Mouse (Mus musculus): ENCODE measurements at regions not wholly inside any gene's neighbourhood (a gene's known extent, or its start where the extent isn't known, plus 50 kb on each side); places are given as distances from the start of the nearest gene placed in this dataset.
"Not testable (repeated sequence)": the region's sequence is repeated elsewhere in the genome, so short reads cannot be mapped to it uniquely, and the experiment has no call there.

GRCm38 (mm10) chr4:81566526-81566925, 123.9 kb upstream of the Mpdz start:
- Histone ChIP-seq H3K36me3 (replicated peaks) (no peaks in the 10 kb centered on the region), H3K4me1 (peaks cover 14% of the 10 kb centered on the region)
- 78% methylated on average over 11 of the region's 11 CpGs for WGBS

GRCm38 (mm10) chr4:81565422-81566395, 123.1 kb upstream of the Mpdz start:
- Histone ChIP-seq H3K9me3 (no peaks in the 10 kb centered on the region), H3K27ac (replicated peaks) (no peak overlapping the region), H3K36me3 (replicated peaks) (no peaks in the 10 kb centered on the region), H3K27me3 (replicated peaks; ENCODE audit: low read depth, poor library complexity, severe bottlenecking) (peaks cover 5% of the 10 kb centered on the region), H3K4me1 (peaks cover 21% of the 10 kb centered on the region), H3K4me3 (no peak overlapping the region)
- 84% methylated on average over 21 of the region's 21 CpGs for WGBS
- DNase-seq (ENCODE audit: low spot score), result no peak

More at GRCm38 (mm10) chr4:81566526-81566925, 123.9 kb upstream of the Mpdz start:
- Histone ChIP-seq H3K27me3 (replicated peaks; ENCODE audit: low read depth, poor library complexity, severe bottlenecking) (peaks cover 5% of the 10 kb centered on the region), H3K27ac (replicated peaks) (no peak overlapping the region; the same call in 1 of the 2 replicates), H3K4me3 (no peak overlapping the region), H3K9me3 (no peaks in the 10 kb centered on the region)
- DNase-seq (ENCODE audit: low spot score), result no peak

GRCm38 (mm10) chr4:81564446-81564845, 121.8 kb upstream of the Mpdz start:
- Histone ChIP-seq H3K9me3 (no peaks in the 10 kb centered on the region), H3K4me3 (no peak overlapping the region), H3K36me3 (replicated peaks) (no peaks in the 10 kb centered on the region), H3K27me3 (replicated peaks; ENCODE audit: low read depth, poor library complexity, severe bottlenecking) (peaks cover 5% of the 10 kb centered on the region), H3K27ac (replicated peaks) (no peak overlapping the region), H3K4me1 (peaks cover 21% of the 10 kb centered on the region)
- 11% methylated on average over 6 of the region's 6 CpGs for WGBS
- DNase-seq (ENCODE audit: low spot score), result no peak

GRCm38 (mm10) chr4:81563574-81563973, 121.0 kb upstream of the Mpdz start:
- Histone ChIP-seq H3K36me3 (replicated peaks) (no peaks in the 10 kb centered on the region), H3K27me3 (replicated peaks; ENCODE audit: low read depth, poor library complexity, severe bottlenecking) (peaks cover 5% of the 10 kb centered on the region), H3K4me3 (no peak overlapping the region), H3K9me3 (no peaks in the 10 kb centered on the region), H3K27ac (replicated peaks) (no peak overlapping the region), H3K4me1 (peaks cover 21% of the 10 kb centered on the region)
- no peak for DNase-seq (ENCODE audit: low spot score)
- WGBS, result 55% methylated on average over 10 of the region's 10 CpGs

GRCm38 (mm10) chr4:81561453-81561852, 118.8 kb upstream of the Mpdz start:
- peaks cover 16% of the 10 kb centered on the region for H3K4me1 ChIP-seq
- H3K27me3 ChIP-seq (replicated peaks; ENCODE audit: low read depth, poor library complexity, severe bottlenecking), result peaks cover 5% of the 10 kb centered on the region
- no peaks in the 10 kb centered on the region for H3K36me3 ChIP-seq (replicated peaks)
- no peaks in the 10 kb centered on the region for H3K9me3 ChIP-seq
- no peak overlapping the region for H3K4me3 ChIP-seq
- peak; percentile 53 for DNase-seq (ENCODE audit: low spot score)
- H3K27ac ChIP-seq (replicated peaks), result 0 out of 2 replicates have a peak overlapping the region, but pooled peaks have one; percentile 8
- WGBS, result 31% methylated on average over 4 of the region's 4 CpGs

GRCm38 (mm10) chr4:81550816-81551215, 108.2 kb upstream of the Mpdz start:
- H3K27me3 ChIP-seq (replicated peaks; ENCODE audit: low read depth, poor library complexity, severe bottlenecking), result no peaks in the 10 kb centered on the region
- H3K4me3 ChIP-seq, result no peak overlapping the region
- H3K36me3 ChIP-seq (replicated peaks), result no peaks in the 10 kb centered on the region
- no peaks in the 10 kb centered on the region for H3K4me1 ChIP-seq
- 86% methylated on average over 4 of the region's 4 CpGs for WGBS
- no peak for DNase-seq (ENCODE audit: low spot score)
- H3K9me3 ChIP-seq, result no peaks in the 10 kb centered on the region; the same call in 1 of the 2 replicates
- H3K27ac ChIP-seq (replicated peaks), result no peak overlapping the region

GRCm38 (mm10) chr4:81550256-81550655, 107.6 kb upstream of the Mpdz start:
- Histone ChIP-seq H3K27me3 (replicated peaks; ENCODE audit: low read depth, poor library complexity, severe bottlenecking) (no peaks in the 10 kb centered on the region), H3K4me1 (no peaks in the 10 kb centered on the region), H3K9me3 (no peaks in the 10 kb centered on the region; the same call in 1 of the 2 replicates), H3K36me3 (replicated peaks) (no peaks in the 10 kb centered on the region), H3K4me3 (no peak overlapping the region), H3K27ac (replicated peaks) (no peak overlapping the region)
- WGBS, result 89% methylated on average over 4 of the region's 4 CpGs
- DNase-seq (ENCODE audit: low spot score), result no peak

GRCm38 (mm10) chr4:81540496-81540895, 97.9 kb upstream of the Mpdz start:
- DNase-seq (ENCODE audit: low spot score), result no peak
- H3K9me3 ChIP-seq, result no peaks in the 10 kb centered on the region
- H3K27me3 ChIP-seq (replicated peaks; ENCODE audit: low read depth, poor library complexity, severe bottlenecking), result no peaks in the 10 kb centered on the region
- no peaks in the 10 kb centered on the region for H3K36me3 ChIP-seq (replicated peaks)
- no peak overlapping the region for H3K4me3 ChIP-seq
- no peak overlapping the region for H3K27ac ChIP-seq (replicated peaks)
- H3K4me1 ChIP-seq, result no peaks in the 10 kb centered on the region

- DNase-seq (ENCODE audit: low spot score), result no peak
- H3K36me3 ChIP-seq (replicated peaks), result no peaks in the 10 kb centered on the region
- H3K9me3 ChIP-seq, result no peaks in the 10 kb centered on the region
- no peaks in the 10 kb centered on the region for H3K27me3 ChIP-seq (replicated peaks; ENCODE audit: low read depth, poor library complexity, severe bottlenecking)
- WGBS, result 73% methylated on average over 3 of the region's 3 CpGs
- H3K27ac ChIP-seq (replicated peaks), result no peak overlapping the region
- H3K4me3 ChIP-seq, result no peak overlapping the region
- H3K4me1 ChIP-seq, result no peaks in the 10 kb centered on the region
These were observed 96.9 kb upstream of the Mpdz start for GRCm38 (mm10) chr4:81539551-81539950.

GRCm38 (mm10) chr4:81536795-81537194, 94.2 kb upstream of the Mpdz start:
- no peaks in the 10 kb centered on the region for H3K36me3 ChIP-seq (replicated peaks)
- no peak overlapping the region for H3K27ac ChIP-seq (replicated peaks)
- no peaks in the 10 kb centered on the region for H3K9me3 ChIP-seq
- no peaks in the 10 kb centered on the region for H3K27me3 ChIP-seq (replicated peaks; ENCODE audit: low read depth, poor library complexity, severe bottlenecking)
- DNase-seq (ENCODE audit: low spot score), result no peak
- H3K4me3 ChIP-seq, result no peak overlapping the region
- H3K4me1 ChIP-seq, result no peaks in the 10 kb centered on the region

- 90% methylated on average over 2 of the region's 2 CpGs for WGBS
- no peak overlapping the region for H3K27ac ChIP-seq (replicated peaks)
- no peaks in the 10 kb centered on the region for H3K27me3 ChIP-seq (replicated peaks; ENCODE audit: low read depth, poor library complexity, severe bottlenecking)
- DNase-seq (ENCODE audit: low spot score), result no peak
- no peaks in the 10 kb centered on the region for H3K9me3 ChIP-seq
- no peak overlapping the region for H3K4me3 ChIP-seq
- H3K36me3 ChIP-seq (replicated peaks), result no peaks in the 10 kb centered on the region
- no peaks in the 10 kb centered on the region for H3K4me1 ChIP-seq
These were observed 87.9 kb upstream of the Mpdz start for GRCm38 (mm10) chr4:81530546-81530945.

- not testable (repeated sequence) for H3K27ac ChIP-seq (replicated peaks); DNase-seq (ENCODE audit: low spot score); H3K36me3 ChIP-seq (replicated peaks); H3K9me3 ChIP-seq; H3K4me3 ChIP-seq; H3K27me3 ChIP-seq (replicated peaks; ENCODE audit: low read depth, poor library complexity, severe bottlenecking); H3K4me1 ChIP-seq
- 67% methylated on average over 2 of the region's 2 CpGs for WGBS
These were observed 76.5 kb upstream of the Mpdz start for GRCm38 (mm10) chr4:81519151-81519550.

GRCm38 (mm10) chr4:81514547-81514946, 71.9 kb upstream of the Mpdz start:
- Histone ChIP-seq H3K9me3 (no peaks in the 10 kb centered on the region), H3K4me1 (no peaks in the 10 kb centered on the region), H3K4me3 (no peak overlapping the region), H3K36me3 (replicated peaks) (no peaks in the 10 kb centered on the region), H3K27ac (replicated peaks) (no peak overlapping the region), H3K27me3 (replicated peaks; ENCODE audit: low read depth, poor library complexity, severe bottlenecking) (no peaks in the 10 kb centered on the region)
- WGBS, result 87% methylated on average over 4 of the region's 4 CpGs
- DNase-seq (ENCODE audit: low spot score), result no peak

Measured in embryonic facial prominence, embryonic 10.5 days (tissue).